Mouse (Mus musculus) erythroblast, adult 5-6 weeks (primary cell): ENCODE results near the gene Vmn1r4. TPM values are rescaled to one million over a fixed set of nuclear protein-coding genes. Genes with fewer than 3 reads are reported as not detected.

Experiments used
- ATAC-seq: replicated peaks from 2 replicates; pipeline ENCODE4 v1.8.0; 2016; ENCODE audit warnings: moderate number of reproducible peaks, mild to moderate bottlenecking, moderate TSS enrichment, inconsistent platforms; ENCODE audit not compliant: poor library complexity, low FRiP score, severe bottlenecking
- total RNA-seq, 2 experiments: library from RNA; stranded (forward) in 1 of 2; stranded (reverse) in 1 of 2; fragments of 150-400 nt in 1 of 2; fragments of 200-764, 138-1000 nt in 1 of 2; gene quantifications; 2 replicates each; pipeline versions ENCODE4 v1.2.3 to v1.2.4; 2015 to 2017; ENCODE audit warnings: low replicate concordance in 2 of 2

Gene Vmn1r4
- total RNA-seq, 2 experiments from 2014 or later: 1.7 TPM; not detected in 1

DNA sequence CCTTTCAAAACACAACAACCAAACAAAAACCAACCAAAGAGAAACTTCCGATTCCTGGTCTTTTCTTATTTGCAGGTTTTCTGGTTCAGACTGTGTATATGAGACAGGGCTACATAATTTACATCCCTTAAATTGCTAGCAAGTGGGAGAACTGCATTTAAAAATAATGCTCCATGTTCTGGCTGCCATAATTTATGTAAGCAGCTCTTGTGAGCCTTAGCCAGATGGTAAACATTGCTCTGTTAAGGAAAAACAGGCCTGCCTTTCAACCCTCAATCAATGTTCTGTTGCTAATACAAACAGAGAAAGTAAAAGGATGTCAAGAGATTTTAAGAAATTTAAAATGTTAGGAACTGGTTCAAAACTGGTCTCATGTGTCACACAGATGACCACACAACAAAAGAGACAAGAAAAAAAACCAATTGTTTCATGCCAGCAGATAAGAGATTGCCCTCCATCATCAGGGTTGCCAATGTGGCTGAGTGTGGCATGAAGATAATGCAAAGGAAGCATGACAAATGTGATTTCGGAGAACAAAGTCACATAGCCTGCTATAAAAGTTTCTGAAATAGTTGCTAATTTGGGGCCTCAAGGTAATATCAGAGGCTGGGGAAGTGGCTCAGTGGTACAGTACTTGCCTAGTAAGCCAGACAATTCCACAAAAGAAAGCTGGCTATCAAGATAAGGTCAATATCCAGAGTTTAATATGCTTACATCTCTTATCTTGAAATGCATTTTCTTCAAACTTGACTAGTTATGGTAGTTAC, 10.5 kb upstream of the Vmn1r4 start:
- ATAC-seq: no peak

DNA sequence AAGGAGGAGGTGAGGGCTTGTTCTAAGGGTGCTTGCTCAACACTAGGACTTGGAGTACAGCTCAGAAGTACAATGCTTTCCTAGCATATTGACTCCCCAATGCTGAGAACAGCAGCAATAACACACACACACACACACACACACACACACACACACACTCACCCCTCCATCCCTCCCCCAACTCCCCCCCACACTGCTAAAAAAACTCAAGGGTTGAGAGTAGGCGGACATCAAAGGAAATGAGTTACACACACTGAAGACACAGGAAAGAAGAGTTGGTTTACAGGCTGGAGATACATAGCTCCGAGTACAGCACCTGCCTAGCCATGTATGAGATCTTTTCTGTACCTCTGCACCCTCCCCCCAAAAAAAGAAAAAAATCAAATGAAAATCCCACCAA, 7.5 kb upstream of the Vmn1r4 start:
- no peak for ATAC-seq

DNA sequence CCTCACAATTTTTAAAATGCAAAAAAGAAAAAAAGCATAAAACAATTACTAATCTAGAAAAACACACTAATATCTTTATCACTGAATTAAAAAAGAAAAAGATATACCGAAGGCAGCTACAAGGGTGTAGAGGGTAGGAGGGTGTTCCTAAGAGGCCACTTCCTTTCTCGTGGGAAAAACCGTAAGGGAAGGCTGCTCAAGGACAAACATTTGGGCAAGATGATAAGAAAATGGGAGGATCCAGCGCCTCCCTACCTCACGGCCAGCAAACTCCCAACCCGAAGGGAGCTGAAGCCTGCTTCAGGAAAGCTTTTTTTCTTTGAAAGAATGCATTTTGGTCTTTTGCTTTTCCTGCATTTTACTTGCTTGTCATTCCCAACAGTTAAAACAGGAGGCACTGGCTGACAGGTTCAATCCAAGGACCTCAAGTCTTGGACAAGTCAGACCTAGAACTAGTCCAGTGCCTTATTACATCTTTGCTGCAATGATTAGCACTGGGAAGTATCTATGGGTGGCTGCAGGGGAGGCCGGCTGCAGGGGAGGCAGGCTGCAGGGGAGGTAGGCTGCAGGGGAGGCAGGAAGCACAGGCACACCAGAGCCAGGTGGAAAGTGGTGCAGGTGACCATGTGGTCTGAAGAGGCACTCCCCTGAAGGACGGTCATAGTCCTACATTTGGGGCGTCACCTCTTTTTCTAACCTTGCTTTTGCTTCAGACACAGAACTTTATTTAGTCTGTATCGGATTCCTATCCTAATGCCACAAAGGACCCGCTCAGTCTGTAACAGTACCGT, 6.0 kb upstream of the Vmn1r4 start:
- ATAC-seq: peak; percentile 68

DNA sequence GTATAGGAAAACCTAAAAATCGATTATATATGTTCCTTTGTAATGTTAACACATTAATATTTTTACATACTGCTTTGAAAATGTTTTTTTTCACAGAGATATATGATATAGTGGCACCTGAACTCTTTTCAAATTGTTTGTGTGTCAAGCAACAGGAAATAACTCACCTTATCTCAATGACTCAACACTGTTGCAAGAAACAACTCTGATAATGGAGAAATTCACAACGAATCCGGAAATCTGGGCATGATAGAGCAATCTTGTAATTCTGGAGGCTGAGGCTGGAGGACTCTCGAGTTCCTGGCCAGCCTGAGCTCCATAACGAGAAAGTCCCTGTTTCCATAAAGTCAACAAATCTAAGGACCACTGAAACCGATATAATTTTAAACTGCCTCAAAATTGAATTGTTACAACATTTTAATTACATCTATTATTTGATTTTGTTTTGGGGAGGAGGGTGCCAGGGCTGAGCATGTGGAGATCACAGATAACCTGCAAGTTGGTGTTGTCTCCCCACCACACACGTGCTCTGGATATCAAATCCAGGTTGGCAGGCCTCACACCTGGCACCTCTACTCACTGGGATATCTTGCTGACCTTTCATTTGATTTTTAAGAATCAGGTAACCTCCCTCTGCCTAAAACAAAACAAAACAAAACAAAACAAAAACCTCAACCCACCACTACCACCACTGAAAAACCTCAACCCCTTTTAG, 4.3 kb upstream of the Vmn1r4 start:
- ATAC-seq: no peak

DNA sequence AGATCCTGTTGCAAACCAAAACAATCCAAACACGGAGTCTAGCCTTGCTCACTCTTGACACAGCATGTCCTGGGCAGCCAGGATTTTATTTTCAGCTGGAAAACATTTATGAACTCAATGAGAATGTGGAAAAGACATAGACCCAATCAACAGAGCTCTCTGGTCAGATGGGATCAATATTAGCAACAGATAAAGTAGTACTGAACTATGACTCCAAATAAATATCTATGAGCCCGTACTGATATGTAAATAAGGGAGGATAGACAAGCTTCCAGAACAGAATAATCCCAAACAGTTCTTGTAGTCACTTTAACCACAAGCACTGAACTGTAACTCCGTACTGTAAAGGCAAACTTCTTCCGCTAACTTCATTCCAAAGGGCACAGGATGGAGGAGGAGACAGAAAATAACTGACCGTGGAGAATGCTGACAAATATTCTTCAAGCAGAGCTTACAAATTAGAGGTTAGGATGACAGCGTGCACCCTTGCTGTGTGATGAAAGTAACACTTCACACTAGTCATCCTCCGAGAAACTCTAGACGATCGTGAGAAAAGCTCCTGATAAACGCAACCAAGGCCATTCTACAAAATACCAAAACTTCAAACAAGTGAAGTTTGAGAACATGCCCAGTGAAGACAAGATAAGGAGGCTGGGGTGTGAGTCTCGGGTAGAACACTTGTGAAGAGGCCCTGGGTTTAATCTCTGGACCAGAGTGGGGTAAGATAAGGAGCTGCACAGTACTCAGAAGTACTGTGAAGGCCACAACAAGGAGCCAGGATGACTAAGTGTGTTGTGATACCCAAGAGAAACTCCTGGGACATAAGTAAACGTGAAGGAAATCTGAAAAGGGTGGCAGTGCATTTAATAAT, 3.4 kb upstream of the Vmn1r4 start:
- ATAC-seq: peak; percentile 41

DNA sequence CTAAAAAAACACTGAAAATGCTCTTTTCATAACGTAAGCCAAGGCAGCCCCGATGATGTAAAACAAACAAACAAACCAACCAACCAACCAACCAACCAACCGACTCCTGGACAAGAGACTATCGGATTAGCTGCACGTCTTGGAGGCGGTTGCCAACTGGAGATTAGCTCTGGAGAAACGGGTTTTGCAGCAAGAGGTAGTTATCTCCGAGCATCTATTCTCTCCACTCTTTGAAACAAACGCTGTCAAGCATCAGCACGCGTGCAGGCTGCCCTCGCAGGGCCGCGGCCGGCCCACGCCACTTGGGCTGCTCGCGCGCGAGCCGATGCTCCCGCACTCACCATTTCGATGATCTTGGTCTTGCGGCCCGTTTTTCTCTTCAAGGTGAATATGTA, 487 bp upstream of the Vmn1r4 start:
- peak; percentile 19 for ATAC-seq

DNA sequence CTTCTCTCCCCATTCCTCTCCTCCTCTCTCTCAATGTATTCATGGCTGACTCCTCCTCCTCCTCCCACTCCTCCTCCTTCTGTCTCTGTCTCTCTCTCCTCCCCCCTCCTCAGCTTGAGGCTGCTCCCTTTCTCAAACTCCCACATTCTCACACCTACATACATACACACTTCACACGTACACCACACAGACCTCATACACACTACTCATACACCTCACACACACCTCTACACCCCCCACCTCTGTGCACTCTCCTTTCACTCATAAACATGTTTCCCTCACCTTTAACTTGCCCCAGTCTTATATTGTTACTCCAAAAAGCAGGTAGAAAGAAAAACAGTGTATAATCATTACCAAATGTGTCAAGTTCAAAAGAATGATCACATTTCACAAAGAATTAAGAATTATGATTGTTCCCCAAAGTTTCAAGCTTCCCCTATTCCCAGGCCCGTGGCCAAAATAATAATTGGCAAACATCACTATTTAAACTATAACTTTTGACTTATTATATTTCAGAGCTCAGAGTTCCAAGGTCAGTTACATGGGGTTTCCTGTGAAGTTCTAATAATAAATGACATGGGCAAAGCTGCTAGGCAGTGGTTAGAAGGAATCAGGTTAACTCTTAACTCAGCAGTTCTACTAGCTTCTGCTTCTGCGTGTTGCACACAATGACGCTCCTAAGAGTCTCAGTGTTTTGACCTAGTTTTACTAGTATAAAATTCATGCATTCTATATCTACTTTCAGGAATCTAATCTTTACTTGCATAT, 8.0 kb downstream of the Vmn1r4 start:
- ATAC-seq: no peak

DNA sequence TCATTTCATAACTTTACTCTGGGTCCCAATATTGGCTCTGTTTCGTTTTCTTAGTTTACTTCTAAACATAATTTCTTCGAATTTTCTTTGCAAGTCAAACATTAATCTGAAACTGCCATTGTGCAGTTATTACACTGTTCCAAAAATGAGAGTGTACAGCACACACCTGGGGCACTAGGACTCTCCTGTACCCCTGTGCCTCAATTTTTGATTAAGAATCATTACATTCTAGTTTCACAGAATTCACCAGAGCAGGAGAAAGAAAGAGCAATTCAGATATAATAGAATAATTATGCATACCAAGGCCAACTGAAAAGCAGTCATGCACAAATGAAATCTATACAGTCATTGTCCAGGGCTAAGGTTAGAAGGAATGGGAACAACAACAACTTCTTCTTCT, 8.6 kb downstream of the Vmn1r4 start:
- no peak for ATAC-seq

DNA sequence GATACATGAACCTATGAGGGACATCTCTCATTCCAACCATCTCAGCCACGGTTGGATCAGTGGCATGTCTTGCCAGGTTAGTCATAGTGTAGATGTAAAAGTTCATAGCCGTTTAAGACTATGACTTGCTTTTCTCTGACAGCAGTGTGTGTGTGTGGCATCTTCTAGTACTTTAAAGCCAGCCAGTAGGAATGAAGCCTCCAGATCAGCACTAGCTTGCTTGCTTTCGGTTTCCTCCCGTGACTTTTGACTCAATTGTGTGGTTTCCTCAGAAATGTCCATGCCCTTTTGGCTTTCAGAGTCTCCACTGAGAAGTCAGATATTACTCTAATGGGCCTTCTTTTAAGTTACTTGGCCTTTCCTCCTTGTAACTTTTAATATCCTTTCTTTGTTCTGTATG, 10.6 kb downstream of the Vmn1r4 start:
- no peak for ATAC-seq

DNA sequence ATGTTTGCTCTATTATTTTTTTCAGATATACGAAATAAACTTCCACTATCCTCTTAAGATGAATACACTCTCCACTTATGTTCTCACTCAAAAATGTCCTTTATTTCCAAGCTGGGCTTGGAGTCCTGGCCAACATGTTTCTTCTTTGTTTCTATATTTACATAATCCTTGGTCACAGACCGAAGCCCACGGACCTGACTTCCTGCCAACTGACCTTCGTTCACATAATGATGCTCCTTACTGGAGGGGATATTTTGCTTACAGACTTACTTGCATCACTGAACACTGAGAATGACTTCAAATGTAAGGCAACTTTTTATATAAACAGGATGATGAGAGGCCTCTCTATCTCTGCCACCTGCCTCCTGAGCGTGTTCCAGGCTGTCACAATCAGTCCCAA, 32.6 kb downstream of the Vmn1r4 start:
- no peak for ATAC-seq

DNA sequence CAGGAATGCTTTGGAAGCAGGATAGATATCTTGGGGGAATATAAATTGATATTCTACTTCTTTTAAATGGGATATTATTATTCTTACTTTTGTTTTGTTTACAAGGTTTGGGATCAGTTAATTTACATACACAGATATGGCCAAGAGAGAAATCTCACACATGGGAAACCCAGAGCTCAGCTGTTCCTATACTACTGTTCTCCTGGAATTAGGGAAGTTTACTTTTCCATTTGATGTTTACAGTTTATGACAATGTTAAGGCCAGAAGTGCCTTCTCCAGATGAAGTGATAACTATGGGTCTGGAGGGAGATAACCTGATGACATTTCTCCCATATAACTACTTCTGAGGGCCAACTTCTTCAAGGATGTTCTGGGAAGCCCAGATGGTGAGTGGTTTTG, 46.2 kb downstream of the Vmn1r4 start, which contains the start of gene Vmn1r5:
Gene Vmn1r5 (plus strand): TSS at position 301 of the 400 bp plus-strand sequence.
- ATAC-seq: no peak

DNA sequence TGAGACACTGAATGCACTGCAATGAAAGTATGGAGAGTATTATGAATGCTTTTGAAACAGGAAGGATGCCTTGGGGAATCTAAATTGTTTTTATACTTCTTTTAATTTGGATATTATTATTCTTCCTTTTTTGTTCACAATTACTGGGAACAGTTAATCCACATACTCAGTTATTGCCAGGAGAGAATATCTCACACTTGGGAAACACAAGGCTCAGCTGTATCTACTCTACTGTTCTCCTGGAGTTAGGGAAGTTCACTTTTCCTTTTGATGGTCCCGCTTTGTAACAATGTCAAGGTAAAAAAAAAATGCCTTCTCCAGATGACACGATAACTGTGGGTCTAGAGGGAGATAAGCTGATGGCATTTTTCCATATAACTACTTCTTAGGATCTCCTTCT, 73.1 kb downstream of the Vmn1r4 start, which contains the start of gene Vmn1r6:
Gene Vmn1r6 (plus strand): TSS at position 301 of the 400 bp plus-strand sequence.
- no peak for ATAC-seq

Other genes with a start within 250 kb of the Vmn1r4 start
- gene Lsm5, start 219.3 kb upstream of the Vmn1r4 start, total RNA-seq (2015; ENCODE audit: low replicate concordance): 21.9 and 39.1 TPM in 2 replicates
- gene Lsm5, start 219.3 kb upstream of the Vmn1r4 start, total RNA-seq (2017; ENCODE audit: low replicate concordance): 28.7 and 34.6 TPM in 2 replicates
- 4.6 and 12.5 TPM in 2 replicates for gene Avl9, start 209.1 kb upstream of the Vmn1r4 start, total RNA-seq (2015; ENCODE audit: low replicate concordance)
- 9.7 and 13.4 TPM in 2 replicates for gene Avl9, start 209.1 kb upstream of the Vmn1r4 start, total RNA-seq (2017; ENCODE audit: low replicate concordance)
- gene Kbtbd2, start 126.2 kb upstream of the Vmn1r4 start, total RNA-seq (2015; ENCODE audit: low replicate concordance): 42.7 and 44.9 TPM in 2 replicates
- gene Kbtbd2, start 126.2 kb upstream of the Vmn1r4 start, total RNA-seq (2017; ENCODE audit: low replicate concordance): 172 and 196 TPM in 2 replicates
- 1.3 TPM in 1 of 2 replicates, not detected in the other for gene Fkbp9, start 92.0 kb upstream of the Vmn1r4 start, total RNA-seq (2015; ENCODE audit: low replicate concordance)
- gene Fkbp9, start 92.0 kb upstream of the Vmn1r4 start, total RNA-seq (2017; ENCODE audit: low replicate concordance): 1.3 and 2.5 TPM in 2 replicates
- 1,582 and 1,701 TPM in 2 replicates for gene Nt5c3, start 83 bp upstream of the Vmn1r4 start, total RNA-seq (2015; ENCODE audit: low replicate concordance)
- gene Nt5c3, start 83 bp upstream of the Vmn1r4 start, total RNA-seq (2017; ENCODE audit: low replicate concordance): 1,564 and 2,163 TPM in 2 replicates
- 0.77 TPM in 1 of 2 replicates, not detected in the other for gene Vmn1r5, start 46.3 kb downstream of the Vmn1r4 start, total RNA-seq (2015; ENCODE audit: low replicate concordance)
- gene Vmn1r5, start 46.3 kb downstream of the Vmn1r4 start, total RNA-seq (2017; ENCODE audit: low replicate concordance): not detected in 2 replicates
- gene Vmn1r6, start 73.2 kb downstream of the Vmn1r4 start, total RNA-seq (2015; ENCODE audit: low replicate concordance): not detected in 2 replicates
- gene Vmn1r6, start 73.2 kb downstream of the Vmn1r4 start, total RNA-seq (2017; ENCODE audit: low replicate concordance): 0.09 and 0.28 TPM in 2 replicates
- not detected in 2 replicates for gene Vmn1r7, start 101.3 kb downstream of the Vmn1r4 start, total RNA-seq (2015; ENCODE audit: low replicate concordance)
- not detected in 2 replicates for gene Vmn1r7, start 101.3 kb downstream of the Vmn1r4 start, total RNA-seq (2017; ENCODE audit: low replicate concordance)
- not detected in 2 replicates for gene Vmn1r8, start 108.3 kb downstream of the Vmn1r4 start, total RNA-seq (2015; ENCODE audit: low replicate concordance)
- not detected in 2 replicates for gene Vmn1r8, start 108.3 kb downstream of the Vmn1r4 start, total RNA-seq (2017; ENCODE audit: low replicate concordance)
- gene Vmn1r9, start 142.8 kb downstream of the Vmn1r4 start, total RNA-seq (2015; ENCODE audit: low replicate concordance): not detected in 2 replicates
- gene Vmn1r9, start 142.8 kb downstream of the Vmn1r4 start, total RNA-seq (2017; ENCODE audit: low replicate concordance): 0.14 TPM in 1 of 2 replicates, not detected in the other
- not detected in 2 replicates for gene Vmn1r10, start 185.4 kb downstream of the Vmn1r4 start, total RNA-seq (2015; ENCODE audit: low replicate concordance)
- not detected in 2 replicates for gene Vmn1r10, start 185.4 kb downstream of the Vmn1r4 start, total RNA-seq (2017; ENCODE audit: low replicate concordance)
- not detected in 2 replicates for gene Vmn1r11, start 209.4 kb downstream of the Vmn1r4 start, total RNA-seq (2015; ENCODE audit: low replicate concordance)
- gene Vmn1r11, start 209.4 kb downstream of the Vmn1r4 start, total RNA-seq (2017; ENCODE audit: low replicate concordance): not detected in 2 replicates
- not detected in 2 replicates for gene Vmn1r12, start 232.9 kb downstream of the Vmn1r4 start, total RNA-seq (2015; ENCODE audit: low replicate concordance)
- not detected in 2 replicates for gene Vmn1r12, start 232.9 kb downstream of the Vmn1r4 start, total RNA-seq (2017; ENCODE audit: low replicate concordance)